Mouse (Mus musculus) ES-E14 (cell line): ENCODE measurements around the gene Bola3.

Experiments used
- CHD2 ChIP-seq: IDR thresholded peaks from 2 replicates; pipeline ENCODE4 v1.6.1; 2014; ENCODE audit warnings: mild to moderate bottlenecking, low read depth, low read length, inconsistent platforms
- ZC3H11A ChIP-seq: IDR thresholded peaks from 2 replicates; pipeline ENCODE4 v1.6.1; 2012; ENCODE audit warnings: low read depth, mild to moderate bottlenecking, inconsistent platforms, low read length, borderline replicate concordance

GRCm38 (mm10) chr6:83309017-83309416 is 39.9 kb upstream of the Bola3 start:
- TF ChIP-seq ZC3H11A (no peak), CHD2 (no peak)
